Mouse (Mus musculus): ENCODE results near the gene Wdr54.

DNA sequence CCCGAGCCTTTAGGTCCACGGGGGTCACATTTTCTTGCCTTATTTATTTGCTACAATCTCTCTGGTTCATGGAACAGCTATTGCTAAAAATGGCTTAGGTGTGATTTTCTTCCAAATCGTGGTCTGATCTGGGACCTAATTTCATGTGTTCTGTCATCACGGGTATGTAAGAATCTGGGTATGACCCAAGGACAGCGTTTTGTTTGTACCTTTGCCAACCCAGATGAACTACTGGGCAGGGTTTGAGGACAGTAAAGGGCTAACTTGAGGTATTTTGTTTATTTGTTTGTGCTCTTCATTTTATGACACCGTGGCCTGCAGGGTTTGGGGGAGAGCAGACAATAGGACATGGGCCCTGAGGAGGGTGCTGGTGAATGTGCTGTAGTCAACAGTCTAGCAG lies 24.4 kb upstream of the Wdr54 start:
- TF ChIP-seq CTCF (IDR thresholded peaks at IDR 0.05; ENCODE audit: low read depth), result no peak
- TF ChIP-seq EP300 (IDR thresholded peaks at IDR 0.05; ENCODE audit: low read depth), result no peak

All from heart, postnatal 0 days (tissue).